Mouse (Mus musculus): ENCODE data around the gene Sall4.

The Sall4 gene

GRCm38 (mm10) chr2:168742649-168743048 lies 25.1 kb downstream of the Sall4 start:
- peak; percentile 82 for DNase-seq

GRCm38 (mm10) chr2:168742059-168742627 lies 25.6 kb downstream of the Sall4 start, which contains the start of gene Atp9a:
TSS of gene Atp9a (minus strand) at chr2:168742409.
- DNase-seq = peak; percentile 82

DNA sequence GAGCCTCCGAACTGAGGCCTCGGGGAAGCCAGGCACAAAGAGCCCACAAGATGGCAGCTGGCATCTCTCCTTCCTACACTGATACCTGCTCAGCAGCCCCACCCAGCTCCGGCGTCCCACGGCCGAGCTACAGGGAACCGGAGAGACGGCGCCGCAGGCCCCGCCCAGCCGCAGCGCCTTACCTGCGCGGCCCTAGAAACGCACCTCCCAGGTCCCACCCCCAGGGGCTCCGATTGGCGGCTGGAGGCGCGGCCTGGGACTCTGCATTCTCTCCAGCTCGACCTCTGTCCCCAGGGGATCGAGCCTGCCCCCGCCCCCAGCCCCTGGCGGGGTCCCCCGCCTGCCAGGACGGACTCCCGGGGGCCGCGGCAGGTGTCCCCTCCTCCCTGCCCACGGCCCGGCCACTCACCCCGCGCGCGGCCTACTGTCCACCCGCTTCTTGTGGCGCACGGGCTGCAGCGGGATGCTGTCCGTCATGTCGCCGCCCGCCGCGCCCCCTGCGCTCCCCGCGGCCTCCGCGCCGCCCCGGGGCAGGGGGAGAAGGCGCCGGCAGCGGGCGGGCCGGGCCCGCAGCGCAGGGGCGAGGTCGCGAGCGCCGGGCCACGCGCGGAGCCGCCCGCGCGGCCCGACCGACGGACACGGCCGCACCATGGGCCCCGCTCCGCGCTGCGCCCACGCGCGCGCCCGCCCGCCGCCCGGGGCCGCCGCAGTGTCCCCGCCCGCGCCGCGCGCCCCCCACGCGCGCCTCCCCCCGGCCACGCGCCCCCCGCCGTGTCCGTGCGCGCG lies 26.3 kb downstream of the Sall4 start:
- DNase-seq = peak; percentile 73

- DNase-seq = no peak
Measured at GRCm38 (mm10) chr2:168740496-168740895, 27.2 kb downstream of the Sall4 start.

DNA sequence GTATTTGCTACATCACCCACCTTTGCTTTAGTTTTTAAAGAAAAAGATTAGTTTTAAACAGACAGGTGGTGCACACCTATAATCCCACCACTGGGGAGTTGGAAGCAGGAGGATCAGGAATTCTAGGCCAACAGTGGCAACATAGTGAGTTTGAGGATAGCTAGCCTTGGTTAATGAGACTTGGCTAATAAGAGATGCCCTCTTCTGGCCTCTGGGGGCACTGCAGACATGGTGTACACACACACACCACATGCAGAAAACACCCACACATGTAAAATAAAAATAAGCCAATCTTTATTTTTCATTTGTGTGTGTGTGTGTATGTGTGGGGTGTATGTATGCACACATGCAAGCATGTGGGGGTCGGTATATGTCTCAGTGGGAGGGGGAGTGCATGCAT lies 28.9 kb downstream of the Sall4 start:
- DNase-seq = no peak

DNA sequence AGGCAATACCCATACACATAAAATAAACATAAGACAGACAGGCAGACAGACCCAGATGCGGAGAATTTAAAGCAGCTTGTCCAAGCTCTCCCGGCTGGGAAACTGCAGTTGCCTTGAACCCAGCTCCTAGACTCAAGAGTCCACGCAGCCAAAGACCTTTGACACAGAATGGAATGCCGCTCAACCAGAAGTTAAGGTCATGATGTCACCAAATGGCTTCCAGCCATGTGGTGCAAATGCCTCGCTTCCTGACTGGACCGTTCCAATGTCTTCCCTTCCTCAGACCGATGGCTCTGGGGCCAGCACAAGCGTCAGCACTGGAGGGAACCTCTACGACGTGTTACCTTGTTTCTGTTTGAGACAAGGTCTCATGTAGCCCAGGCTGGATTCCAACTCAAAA lies 29.9 kb downstream of the Sall4 start:
- DNase-seq = no peak

DNA sequence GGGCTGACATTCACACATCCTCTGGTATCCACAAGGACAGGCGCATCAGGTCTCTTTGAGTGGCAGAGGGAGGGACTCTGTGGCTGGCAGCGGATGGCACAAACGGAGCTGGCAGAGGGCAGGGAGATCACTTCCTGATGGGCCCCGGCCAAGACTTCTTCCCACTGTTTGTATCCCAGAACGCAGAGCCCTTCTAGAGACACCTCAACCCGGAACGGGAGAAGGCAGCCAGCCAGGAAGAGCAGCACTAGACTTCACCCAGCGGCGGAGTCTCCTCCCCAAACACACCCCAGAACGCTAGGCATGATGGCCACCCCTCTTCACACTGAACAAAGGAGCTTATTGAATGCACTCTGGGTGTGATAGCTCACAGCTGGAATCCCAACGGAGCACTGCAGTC lies 33.7 kb downstream of the Sall4 start:
- no peak for DNase-seq

DNA sequence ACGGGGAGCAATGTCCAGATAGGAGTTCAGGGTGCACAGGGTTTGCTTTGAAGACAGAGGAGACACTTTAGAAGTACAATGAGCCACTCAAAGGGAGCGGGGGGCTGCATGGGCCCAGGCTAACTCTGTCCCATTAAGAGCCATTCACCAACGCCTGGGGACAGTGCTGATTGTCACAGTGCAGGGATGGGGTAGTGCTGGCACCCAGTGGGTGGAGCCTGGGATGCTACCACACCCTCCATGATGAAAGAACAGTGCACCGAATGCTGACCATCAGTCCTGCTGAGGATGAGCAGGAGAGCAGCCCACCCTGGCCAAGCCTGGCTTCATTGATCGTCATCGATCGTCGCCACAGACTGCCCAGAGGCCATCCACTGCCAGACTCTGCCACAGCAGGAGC lies 36.5 kb downstream of the Sall4 start:
- DNase-seq = no peak

GRCm38 (mm10) chr2:168729736-168730135 lies 38.0 kb downstream of the Sall4 start:
- DNase-seq = no peak

DNA sequence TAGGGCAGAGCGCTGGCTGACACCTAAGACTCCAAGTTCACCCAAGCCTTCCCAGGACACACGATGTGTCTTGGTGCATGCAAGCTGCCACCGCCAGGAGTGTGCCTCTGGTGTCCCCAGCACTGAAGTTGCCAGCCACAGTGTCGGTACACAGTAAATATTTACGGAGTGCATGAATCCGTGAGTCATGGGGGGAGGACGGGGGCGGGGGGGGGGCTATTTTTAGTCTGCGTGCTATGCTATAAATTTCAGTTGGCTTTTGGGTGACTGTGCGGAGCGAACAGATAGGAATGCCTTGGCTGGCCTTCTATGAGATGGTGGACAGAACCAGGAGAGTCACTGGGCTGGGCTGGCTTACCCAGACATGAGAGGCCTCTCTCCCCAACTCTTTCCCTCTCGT lies 39.7 kb downstream of the Sall4 start:
- no peak for DNase-seq

DNA sequence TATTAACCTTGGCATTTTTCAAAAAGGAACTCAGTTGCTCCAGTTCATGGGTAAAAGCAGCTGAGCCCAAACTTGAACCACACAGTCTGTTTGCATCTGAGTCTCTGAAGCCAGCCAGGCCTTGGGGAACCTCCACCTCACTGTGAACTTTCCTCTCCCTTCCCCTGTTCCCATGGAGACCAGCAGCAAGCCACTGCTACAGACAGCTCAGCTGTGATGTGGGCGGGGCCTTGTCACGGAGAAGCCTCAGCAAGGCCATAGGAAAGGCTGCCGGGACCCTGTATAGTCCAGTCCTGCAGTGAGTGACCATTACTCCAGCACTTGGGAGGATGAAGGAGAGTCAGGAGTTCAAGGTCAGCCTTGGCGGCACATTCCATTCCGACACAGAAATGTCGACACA lies 41.7 kb downstream of the Sall4 start:
- DNase-seq = no peak

GRCm38 (mm10) chr2:168721313-168721712 lies 46.4 kb downstream of the Sall4 start:
- DNase-seq = no peak

- no peak for DNase-seq
Measured at GRCm38 (mm10) chr2:168719742-168720141, 48.0 kb downstream of the Sall4 start.

DNA sequence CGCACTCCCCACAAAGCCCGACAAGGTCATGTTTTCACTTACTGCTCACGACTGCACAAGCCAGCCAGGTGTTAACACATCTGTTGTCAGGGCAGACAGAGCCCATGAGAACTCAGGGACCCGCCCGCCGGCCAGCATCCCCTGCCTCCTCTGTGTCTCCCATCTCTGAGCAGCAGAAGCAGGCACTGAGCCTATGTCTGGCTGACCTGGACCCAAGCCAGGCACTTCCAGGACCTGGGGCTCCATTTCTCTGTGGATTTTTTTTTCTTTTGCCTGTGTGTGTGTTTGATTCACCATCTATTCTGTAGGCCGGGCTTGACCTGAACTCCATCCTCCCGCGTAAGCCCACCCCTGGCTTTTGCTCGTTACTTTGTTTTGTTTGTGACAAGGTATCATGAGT lies 49.0 kb downstream of the Sall4 start:
- no peak for DNase-seq

GRCm38 (mm10) chr2:168718267-168718666 lies 49.5 kb downstream of the Sall4 start:
- DNase-seq = no peak

DNA sequence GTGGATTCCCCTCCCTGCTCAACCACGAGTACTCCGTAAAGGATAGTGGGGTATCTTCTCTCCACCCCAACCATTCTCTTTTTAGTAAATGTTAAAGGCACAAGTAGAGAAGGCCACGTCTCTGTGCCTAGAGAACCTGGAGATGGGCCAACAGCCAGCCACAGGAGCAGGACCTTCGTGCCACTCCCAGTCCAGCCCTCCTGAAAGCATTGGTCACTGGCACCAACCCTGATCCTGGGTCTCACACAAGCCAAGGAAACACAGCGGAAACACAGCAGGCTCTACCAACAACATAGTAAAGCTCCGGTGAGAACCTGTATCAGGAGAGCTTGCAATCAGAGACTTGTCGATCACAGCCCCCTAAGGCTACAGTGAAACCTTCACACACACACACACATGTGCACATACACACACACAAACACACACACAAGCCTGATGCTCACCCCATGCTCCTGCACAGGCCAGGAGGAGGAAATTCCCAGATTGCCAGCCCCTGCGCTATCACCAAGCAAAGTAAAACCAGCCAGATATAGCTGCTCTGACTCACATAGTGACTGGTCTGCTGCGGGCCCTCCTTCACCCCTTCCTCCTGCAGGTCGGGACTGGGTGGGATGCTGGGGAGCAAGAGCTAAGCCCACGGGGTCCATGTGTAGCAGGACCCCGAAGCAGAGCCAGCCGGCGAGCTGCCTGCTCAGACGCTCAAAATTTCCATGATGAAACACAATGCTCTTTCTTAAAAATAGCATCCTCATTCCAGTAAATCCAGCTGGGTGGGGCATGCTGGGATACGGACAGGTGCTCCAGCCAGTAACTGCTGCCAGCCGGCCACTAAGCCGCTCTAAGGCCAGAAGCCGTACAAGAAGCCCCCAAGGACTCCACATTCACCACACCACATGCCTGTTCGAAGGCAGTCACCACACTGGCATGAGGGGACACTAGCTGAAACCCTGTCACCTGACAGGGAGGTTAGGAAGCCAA lies 55.3 kb downstream of the Sall4 start:
- DNase-seq = no peak

DNA sequence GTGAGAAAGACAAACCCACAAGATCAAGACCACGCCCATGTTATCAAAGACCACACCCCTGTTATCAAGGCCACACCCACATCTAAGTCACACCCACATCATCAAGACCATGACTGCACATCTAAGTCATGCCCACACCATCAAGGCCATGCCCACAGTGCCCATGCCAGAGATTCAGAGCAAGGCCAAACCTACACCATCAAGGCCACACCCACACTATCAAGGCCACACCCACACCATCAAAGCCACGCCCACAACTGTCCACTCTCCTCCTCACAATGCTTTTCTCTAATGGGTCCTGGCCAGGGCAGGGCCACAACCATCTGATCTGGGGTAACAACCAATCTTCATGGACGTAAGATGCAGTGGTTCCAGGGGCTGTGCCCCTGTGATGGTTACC lies 56.8 kb downstream of the Sall4 start:
- no peak for DNase-seq

- no peak for DNase-seq
Measured at GRCm38 (mm10) chr2:168707766-168708165, 60.0 kb downstream of the Sall4 start.

DNA sequence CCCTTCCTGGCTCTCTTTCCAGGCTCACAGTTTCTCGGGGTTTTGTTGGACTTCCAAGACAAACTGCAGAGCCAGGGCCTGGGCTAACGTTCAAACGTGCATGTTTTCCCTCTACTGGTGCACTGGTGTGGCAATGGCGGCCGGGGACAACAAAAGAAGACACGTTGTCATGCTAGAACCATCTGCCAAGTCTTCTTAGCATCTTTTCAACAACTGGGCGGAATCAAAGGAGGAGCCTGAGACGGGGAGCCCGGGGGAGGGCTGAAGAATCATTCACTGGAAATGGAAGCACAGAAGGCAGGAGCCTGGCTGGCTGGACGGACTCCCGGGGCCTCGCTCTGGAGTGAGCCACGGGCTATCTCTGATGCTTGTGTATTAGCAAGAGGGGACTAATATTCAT lies 65.5 kb downstream of the Sall4 start:
- no peak for DNase-seq

All from right cerebral cortex, postnatal 4 days (tissue).